Mouse (Mus musculus) heart, embryonic 10.5 days (tissue): ENCODE data around the gene Bbof1. TPM values are rescaled to one million over a fixed set of nuclear protein-coding genes. Genes with fewer than 3 reads are reported as not detected.

Experiments used
- DNase-seq: peaks from one replicate; pipeline ENCODE4 v3.0.0-alpha.2; 2017; ENCODE audit warnings: low spot score
- H3K27ac ChIP-seq: fragments of 300-500 bp; sonication (generic); 2 replicates; pipeline ENCODE4 v1.5.1; 2016; ENCODE audit warnings: mild to moderate bottlenecking
- H3K27me3 ChIP-seq: fragments of 300-500 bp; sonication (generic); 2 replicates; pipeline ENCODE4 v1.6.1; 2016; ENCODE audit warnings: mild to moderate bottlenecking; ENCODE audit not compliant: poor library complexity, insufficient read depth, severe bottlenecking
- H3K36me3 ChIP-seq: fragments of 300-500 bp; sonication (generic); 2 replicates; pipeline ENCODE4 v1.6.1; 2016; ENCODE audit warnings: mild to moderate bottlenecking, moderate library complexity
- H3K4me1 ChIP-seq: fragments of 300-500 bp; sonication (generic); 2 replicates; pipeline ENCODE4 v1.6.1; 2016; ENCODE audit warnings: mild to moderate bottlenecking
- H3K4me3 ChIP-seq: fragments of 300-500 bp; sonication (generic); 2 replicates; pipeline ENCODE4 v1.5.1; 2016; ENCODE audit warnings: mild to moderate bottlenecking, moderate library complexity
- H3K9me3 ChIP-seq: fragments of 300-500 bp; sonication (generic); 2 replicates; pipeline ENCODE4 v1.6.1; 2016; ENCODE audit warnings: mild to moderate bottlenecking, moderate library complexity
- WGBS: fragments of 180-500 bp; shearing (Covaris S2); methylation state at CpG from one replicate; pipeline ENCODE4 v1.1.7; 2016; 5-methylcytosine and 5-hydroxymethylcytosine counted together
- polyA plus RNA-seq: library from polyadenylated mRNA; unstranded; fragments of >200 nt; fragmentation: Nextera tagmentation; extraction: Ambion mirVana; gene quantifications from 2 replicates; pipeline ENCODE4 v1.2.1, GENCODE M21; 2016

The Bbof1 gene
- 0.57 and 1.1 TPM in 2 replicates for polyA plus RNA-seq

DNA sequence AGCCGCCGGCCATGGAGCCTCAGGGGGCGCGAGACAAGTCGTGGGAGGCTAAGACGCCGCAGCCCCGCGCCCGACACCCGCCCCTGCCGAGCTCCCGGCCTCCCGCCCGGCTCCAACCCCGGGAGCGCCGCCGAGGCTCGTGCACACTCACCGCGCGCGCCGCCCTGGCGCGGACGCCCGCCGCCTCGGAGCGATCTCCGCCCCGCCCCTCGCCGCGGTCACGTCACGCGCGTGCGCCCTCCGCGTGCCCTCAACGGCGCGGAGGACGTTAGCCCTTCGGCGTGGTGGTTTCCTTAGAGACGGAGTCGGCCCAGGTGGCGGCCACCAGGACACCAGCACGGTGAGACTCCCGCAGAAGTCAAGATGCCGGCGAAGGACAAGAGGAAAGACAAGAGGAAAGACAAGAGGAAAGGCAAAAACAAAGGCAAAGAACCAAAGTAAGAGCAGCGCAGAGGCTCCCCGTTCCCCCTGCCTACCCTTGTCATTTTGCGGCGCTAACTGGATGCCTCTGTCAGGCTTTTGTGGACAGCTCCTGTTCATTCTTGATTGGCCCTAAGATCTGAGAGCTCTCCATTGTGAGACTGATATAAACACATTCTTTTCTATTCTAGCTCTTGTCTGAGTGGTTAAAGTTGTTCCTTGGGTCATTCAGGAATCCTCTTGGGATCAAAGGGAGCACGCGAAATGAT is at the start of gene Bbof1, which contains the start of gene Entpd5:
Gene Bbof1, plus strand, starts transcription at position 253 of the 689 bp plus-strand sequence.
Gene Entpd5, minus strand, starts transcription at position 211 of the 689 bp plus-strand sequence.
- no peaks in the 10 kb centered on the region for H3K27me3 ChIP-seq
- H3K4me3 ChIP-seq, result peak within 1 kb of the TSS; percentile 87
- 2% methylated on average over 59 of the region's 63 CpGs for WGBS
- H3K27ac ChIP-seq, result peak within 1 kb of the TSS; percentile 92
- H3K4me1 ChIP-seq, result peaks cover 18% of the 10 kb centered on the region
- H3K36me3 ChIP-seq, result no peaks in the 10 kb centered on the region
- peak; percentile 90 for DNase-seq
- H3K9me3 ChIP-seq, result no peaks in the 10 kb centered on the region

GRCm38 (mm10) chr12:84361555-84362489 is 47.0 kb upstream of the Bbof1 start, which contains the start of the genes Coq6 and Fam161b:
TSS of gene Coq6 (plus strand) at chr12:84361657.
TSS of gene Fam161b (minus strand) at chr12:84361833.
- Histone ChIP-seq H3K27me3 (no peaks in the 10 kb centered on the region), H3K27ac (peak within 1 kb of the TSS; percentile 89), H3K36me3 (peaks cover 5% of the 10 kb centered on the region), H3K4me3 (peak within 1 kb of the TSS; percentile 94), H3K4me1 (peaks cover 28% of the 10 kb centered on the region), H3K9me3 (no peaks in the 10 kb centered on the region)
- DNase-seq, result peak; percentile 98
- WGBS, result under 1% methylated on average over 51 of the region's 51 CpGs

DNA sequence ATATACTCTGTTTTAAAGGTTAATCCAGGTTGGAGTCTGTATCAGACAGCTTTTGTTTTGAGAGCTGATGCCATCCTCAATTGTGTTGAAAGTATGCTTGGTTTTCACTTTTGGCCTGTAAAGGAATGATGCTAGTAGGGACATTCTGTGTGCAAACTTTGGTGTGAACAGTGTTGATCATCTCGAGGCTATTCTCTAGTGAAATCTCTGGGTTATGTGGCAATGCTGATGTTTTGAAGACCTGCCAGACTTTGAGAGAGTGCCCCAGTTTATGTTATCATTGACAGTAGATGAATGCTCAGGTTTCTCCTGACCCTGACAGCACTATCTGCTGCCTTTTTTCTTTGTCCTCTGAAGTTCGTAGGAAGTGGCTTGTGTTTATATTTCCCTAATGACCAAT is 46.0 kb upstream of the Bbof1 start:
- 48% methylated on average over 2 of the region's 2 CpGs for WGBS
- Histone ChIP-seq H3K4me3 (peak overlapping the region; percentile 94), H3K4me1 (peaks cover 28% of the 10 kb centered on the region), H3K27me3 (no peaks in the 10 kb centered on the region), H3K27ac (peak overlapping the region; percentile 89; the same call in 1 of the 2 replicates), H3K36me3 (peaks cover 10% of the 10 kb centered on the region), H3K9me3 (no peaks in the 10 kb centered on the region)
- DNase-seq, result no peak

DNA sequence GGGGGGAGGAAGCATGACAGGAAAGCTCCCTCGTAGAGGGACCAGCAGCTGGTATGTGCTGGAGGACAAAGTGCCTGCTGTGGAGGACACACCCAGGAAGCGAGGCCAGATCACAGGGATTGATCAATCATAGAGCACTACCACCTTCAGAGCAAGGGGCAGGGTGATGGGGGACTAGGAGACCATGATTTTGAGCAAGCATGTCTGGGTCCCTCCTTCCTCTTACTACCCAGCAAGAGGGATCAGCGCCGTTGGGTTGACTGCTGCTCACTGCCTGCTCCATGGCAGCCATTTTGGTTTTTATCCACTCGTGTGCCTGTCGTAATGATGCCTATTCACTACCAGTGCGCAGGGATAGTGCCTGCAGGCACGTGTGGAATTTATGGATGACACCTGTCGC is 44.6 kb upstream of the Bbof1 start:
- Histone ChIP-seq H3K4me1 (peaks cover 28% of the 10 kb centered on the region), H3K27ac (0 out of 2 replicates have a peak overlapping the region, but pooled peaks have one; percentile 29), H3K4me3 (peak overlapping the region; percentile 19; the same call in 1 of the 2 replicates), H3K9me3 (no peaks in the 10 kb centered on the region), H3K27me3 (no peaks in the 10 kb centered on the region), H3K36me3 (peaks cover 24% of the 10 kb centered on the region)
- 70% methylated on average over 9 of the region's 9 CpGs for WGBS
- no peak for DNase-seq

DNA sequence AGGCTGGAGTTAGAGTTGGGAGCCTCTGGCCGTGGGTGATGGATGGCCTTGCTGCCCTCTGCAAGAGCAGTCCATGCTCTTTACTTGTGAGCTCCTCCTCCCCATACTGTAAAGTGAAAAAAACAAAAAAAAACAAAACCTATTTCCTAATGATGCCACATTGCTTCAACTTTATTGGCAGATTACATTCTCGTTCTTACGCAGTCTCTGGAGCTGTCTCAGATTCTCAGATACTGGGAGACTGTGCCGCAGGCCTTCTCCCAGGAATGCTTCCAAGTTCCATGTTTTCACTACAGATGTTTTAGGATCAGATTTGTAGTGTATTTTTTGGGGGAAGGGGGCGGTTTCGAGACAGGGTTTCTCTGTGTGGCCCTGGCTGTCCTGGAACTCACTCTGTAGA is 43.7 kb upstream of the Bbof1 start:
- Histone ChIP-seq H3K4me1 (peaks cover 28% of the 10 kb centered on the region), H3K4me3 (no peak overlapping the region), H3K27ac (no peak overlapping the region), H3K36me3 (peaks cover 33% of the 10 kb centered on the region), H3K9me3 (no peaks in the 10 kb centered on the region), H3K27me3 (no peaks in the 10 kb centered on the region)
- WGBS, result 90% methylated on average over 6 of the region's 6 CpGs
- DNase-seq, result no peak

GRCm38 (mm10) chr12:84366971-84367370 is 41.9 kb upstream of the Bbof1 start:
- H3K27ac ChIP-seq, result no peak overlapping the region
- H3K27me3 ChIP-seq, result no peaks in the 10 kb centered on the region
- DNase-seq, result no peak
- no peak overlapping the region for H3K4me3 ChIP-seq
- H3K36me3 ChIP-seq, result peaks cover 51% of the 10 kb centered on the region
- H3K4me1 ChIP-seq, result peaks cover 18% of the 10 kb centered on the region
- WGBS, result 61% methylated on average over 9 of the region's 9 CpGs
- no peaks in the 10 kb centered on the region for H3K9me3 ChIP-seq

DNA sequence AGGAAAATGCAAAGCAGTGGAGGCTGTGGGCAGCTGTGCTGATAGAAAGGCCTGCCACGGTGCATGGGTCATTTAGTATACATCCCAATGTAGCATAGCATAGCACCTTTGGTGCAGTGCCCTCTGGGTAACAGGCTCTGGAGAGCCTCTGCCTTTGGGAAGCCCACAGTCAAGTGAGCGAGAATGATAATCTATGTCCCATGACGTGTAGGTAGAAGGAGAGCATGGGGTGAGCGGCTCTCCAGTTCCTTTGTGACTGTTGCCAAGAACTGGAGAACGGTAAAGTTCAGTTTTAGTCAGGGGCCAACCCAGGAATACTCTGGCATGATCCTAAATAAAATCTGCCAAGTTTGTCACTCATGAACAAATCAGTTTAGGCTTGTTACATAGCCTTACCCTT is 37.2 kb upstream of the Bbof1 start:
- H3K27me3 ChIP-seq, result no peaks in the 10 kb centered on the region
- H3K4me3 ChIP-seq, result no peak overlapping the region
- peaks cover 87% of the 10 kb centered on the region for H3K36me3 ChIP-seq
- H3K27ac ChIP-seq, result no peak overlapping the region
- DNase-seq, result no peak
- no peaks in the 10 kb centered on the region for H3K4me1 ChIP-seq
- H3K9me3 ChIP-seq, result no peaks in the 10 kb centered on the region
- 90% methylated on average over 5 of the region's 5 CpGs for WGBS

DNA sequence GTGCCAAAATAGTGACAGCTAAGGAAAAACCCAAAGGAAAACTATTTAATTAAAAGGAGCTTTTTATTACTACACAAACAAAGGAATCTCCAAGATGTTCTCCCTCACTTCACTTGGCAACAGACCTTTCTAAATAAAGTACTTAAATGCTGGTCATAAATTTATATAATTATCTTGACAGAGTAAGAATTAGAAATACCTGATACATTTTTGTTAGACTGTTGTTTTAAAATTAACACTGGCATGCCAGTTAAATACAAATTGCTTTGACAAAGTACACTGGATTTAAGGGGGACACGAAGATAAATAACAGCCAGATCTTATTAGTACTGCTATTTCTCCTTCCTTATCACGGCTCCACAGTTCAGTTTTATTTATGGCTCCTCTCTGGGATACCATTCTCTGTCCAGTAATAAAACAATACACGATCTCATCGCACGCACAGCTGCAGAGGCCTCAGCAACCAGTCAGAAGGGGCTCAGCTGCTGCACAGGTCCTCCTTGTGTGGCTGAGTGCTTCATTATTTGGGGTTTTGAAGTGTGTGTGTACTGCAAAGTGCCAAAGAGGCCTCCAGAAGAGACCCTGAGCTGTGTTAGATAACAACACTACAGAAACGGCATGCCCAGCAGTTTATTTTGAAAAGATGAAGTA is 34.9 kb upstream of the Bbof1 start:
- no peak for DNase-seq
- Histone ChIP-seq H3K9me3 (no peaks in the 10 kb centered on the region), H3K36me3 (peaks cover 88% of the 10 kb centered on the region), H3K27ac (no peak overlapping the region), H3K4me1 (no peaks in the 10 kb centered on the region), H3K4me3 (no peak overlapping the region), H3K27me3 (no peaks in the 10 kb centered on the region)
- WGBS, result 79% methylated on average over 6 of the region's 6 CpGs

- peak overlapping the region; percentile 40 for H3K4me3 ChIP-seq
- 51% methylated on average over 4 of the region's 4 CpGs for WGBS
Observed at GRCm38 (mm10) chr12:84382369-84382768, 26.5 kb upstream of the Bbof1 start.

DNA sequence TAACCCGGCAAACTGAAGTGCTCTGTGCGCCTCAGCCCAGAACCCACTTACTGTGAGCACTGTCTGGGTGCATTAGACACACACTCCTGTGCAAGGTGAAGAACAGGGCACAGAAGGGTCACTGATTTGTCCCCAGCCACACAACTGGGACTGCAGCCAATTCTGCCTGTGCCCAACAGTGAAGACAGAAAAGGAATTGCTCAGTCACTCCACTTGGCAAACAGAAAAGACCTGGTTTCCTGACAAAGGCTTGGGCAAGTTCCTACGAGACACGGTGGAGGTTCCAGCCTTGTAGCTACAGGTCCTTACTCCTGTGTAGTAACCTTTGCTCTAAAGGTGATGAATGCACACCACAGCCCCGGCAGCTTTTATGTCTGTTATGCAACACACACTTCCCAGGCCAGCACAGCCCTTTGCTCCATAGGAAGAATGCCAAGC is 24.2 kb upstream of the Bbof1 start:
- no peaks in the 10 kb centered on the region for H3K9me3 ChIP-seq
- no peak overlapping the region for H3K4me3 ChIP-seq
- 51% methylated on average over 5 of the region's 5 CpGs for WGBS
- H3K36me3 ChIP-seq, result 0 out of 2 replicates have a peak, but pooled peaks cover 4% of the 10 kb centered on the region
- H3K27me3 ChIP-seq, result no peaks in the 10 kb centered on the region
- peaks cover 45% of the 10 kb centered on the region for H3K4me1 ChIP-seq
- H3K27ac ChIP-seq, result peak overlapping the region; percentile 54; the same call in 1 of the 2 replicates
- no peak for DNase-seq

More at GRCm38 (mm10) chr12:84382369-84382768, 26.5 kb upstream of the Bbof1 start:
- Histone ChIP-seq H3K9me3 (no peaks in the 10 kb centered on the region), H3K27ac (peak overlapping the region; percentile 79), H3K36me3 (peaks cover 24% of the 10 kb centered on the region; the same call in 1 of the 2 replicates), H3K4me1 (peaks cover 40% of the 10 kb centered on the region), H3K27me3 (no peaks in the 10 kb centered on the region)
- peak; percentile 89 for DNase-seq

DNA sequence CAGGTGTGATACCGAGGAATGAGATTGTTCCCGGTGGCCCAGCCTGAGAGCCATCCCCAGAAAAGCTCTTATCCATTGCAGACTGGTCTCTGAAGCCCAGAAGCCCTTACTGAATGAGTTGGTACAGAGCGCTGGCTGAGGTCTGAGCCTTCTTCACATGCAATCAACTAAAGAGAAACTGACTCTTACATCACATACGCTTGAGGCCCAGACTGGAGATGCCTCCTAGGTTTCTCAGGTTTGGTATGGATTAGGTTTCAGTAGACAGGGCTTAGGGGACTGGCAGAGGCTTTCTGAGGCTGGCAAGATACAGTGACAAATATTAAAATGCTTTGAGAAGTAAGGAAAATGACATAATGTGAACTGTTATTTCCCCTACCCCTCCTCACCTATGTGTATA is 23.5 kb upstream of the Bbof1 start:
- Histone ChIP-seq H3K9me3 (no peaks in the 10 kb centered on the region), H3K27me3 (no peaks in the 10 kb centered on the region), H3K4me3 (no peak overlapping the region), H3K27ac (peak overlapping the region; percentile 54; the same call in 1 of the 2 replicates), H3K36me3 (0 out of 2 replicates have a peak, but pooled peaks cover 3% of the 10 kb centered on the region), H3K4me1 (peaks cover 45% of the 10 kb centered on the region)
- WGBS, result 87% methylated on average over 4 of the region's 4 CpGs
- no peak for DNase-seq

DNA sequence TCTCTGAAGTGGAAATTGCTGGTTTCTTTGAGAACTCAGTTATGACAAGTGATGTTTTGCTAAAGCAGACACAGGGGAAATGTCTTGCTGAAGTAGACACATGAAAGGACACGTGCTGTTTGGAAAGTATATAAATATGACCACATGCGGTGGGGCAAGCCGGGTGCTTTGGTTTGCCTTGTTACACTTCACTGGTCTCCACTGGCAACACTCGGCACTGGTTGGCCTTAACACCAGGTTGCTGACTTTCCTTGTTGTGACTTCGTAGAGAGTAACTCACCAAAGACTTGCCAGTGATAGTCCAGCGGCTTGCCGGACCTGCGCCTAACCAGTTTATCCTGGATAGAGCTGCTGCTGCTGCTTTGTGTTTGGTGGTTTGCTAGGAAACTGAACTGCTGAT is 20.8 kb upstream of the Bbof1 start:
- no peak for DNase-seq
- Histone ChIP-seq H3K9me3 (no peaks in the 10 kb centered on the region), H3K27ac (no peak overlapping the region), H3K27me3 (no peaks in the 10 kb centered on the region), H3K4me3 (no peak overlapping the region), H3K4me1 (peaks cover 36% of the 10 kb centered on the region), H3K36me3 (peaks cover 5% of the 10 kb centered on the region; the same call in 1 of the 2 replicates)
- 84% methylated on average over 8 of the region's 8 CpGs for WGBS
